Mouse (Mus musculus): ENCODE data around the gene Reep6. TPM values are rescaled to one million over a fixed set of nuclear protein-coding genes. Genes with fewer than 3 reads are reported as not detected.

Reep6 gene
- polyA plus RNA-seq, 1 experiment from 2014 or later = 7.0 TPM

Small RNA genes within 50 kb of the gene (microRNA-seq; reads per million reads assigned to microRNA genes)
- gene Gm22721 (ENCODE audit: insufficient number of aligned reads) = not detected

Other genes with a start within 250 kb of the Reep6 start
- 12.5 and 13.6 TPM in 2 replicates for gene Sbno2, start 224.4 kb upstream of the Reep6 start, polyA plus RNA-seq (2014; fragmentation: Nextera tagmentation; extraction: Ambion mirVana)
- gene Stk11, start 214.2 kb upstream of the Reep6 start, polyA plus RNA-seq (2014; fragmentation: Nextera tagmentation; extraction: Ambion mirVana) = 26.5 and 31.6 TPM in 2 replicates
- 401 and 414 TPM in 2 replicates for gene Atp5d, start 191.3 kb upstream of the Reep6 start, polyA plus RNA-seq (2014; fragmentation: Nextera tagmentation; extraction: Ambion mirVana)
- 10.4 and 15.0 TPM in 2 replicates for gene Cbarp, start 189.1 kb upstream of the Reep6 start, polyA plus RNA-seq (2014; fragmentation: Nextera tagmentation; extraction: Ambion mirVana)
- 58.3 and 66.4 TPM in 2 replicates for gene Midn, start 181.7 kb upstream of the Reep6 start, polyA plus RNA-seq (2014; fragmentation: Nextera tagmentation; extraction: Ambion mirVana)
- gene Cirbp, start 164.0 kb upstream of the Reep6 start, polyA plus RNA-seq (2014; fragmentation: Nextera tagmentation; extraction: Ambion mirVana) = 82.0 and 83.4 TPM in 2 replicates
- 6.4 and 8.3 TPM in 2 replicates for gene 1600002K03Rik, start 157.0 kb upstream of the Reep6 start, polyA plus RNA-seq (2014; fragmentation: Nextera tagmentation; extraction: Ambion mirVana)
- gene Efna2, start 150.5 kb upstream of the Reep6 start, polyA plus RNA-seq (2014; fragmentation: Nextera tagmentation; extraction: Ambion mirVana) = 48.8 and 50.7 TPM in 2 replicates
- gene Mum1, start 103.5 kb upstream of the Reep6 start, polyA plus RNA-seq (2014; fragmentation: Nextera tagmentation; extraction: Ambion mirVana) = 75.6 and 79.4 TPM in 2 replicates
- 219 and 265 TPM in 2 replicates for gene Ndufs7, start 80.8 kb upstream of the Reep6 start, polyA plus RNA-seq (2014; fragmentation: Nextera tagmentation; extraction: Ambion mirVana)
- 20.4 and 24.1 TPM in 2 replicates for gene Gamt, start 68.9 kb upstream of the Reep6 start, polyA plus RNA-seq (2014; fragmentation: Nextera tagmentation; extraction: Ambion mirVana)
- gene Dazap1, start 68.5 kb upstream of the Reep6 start, polyA plus RNA-seq (2014; fragmentation: Nextera tagmentation; extraction: Ambion mirVana) = 53.2 and 55.4 TPM in 2 replicates
- 858 and 895 TPM in 2 replicates for gene Rps15, start 37.5 kb upstream of the Reep6 start, polyA plus RNA-seq (2014; fragmentation: Nextera tagmentation; extraction: Ambion mirVana)
- gene Apc2, start 34.0 kb upstream of the Reep6 start, polyA plus RNA-seq (2014; fragmentation: Nextera tagmentation; extraction: Ambion mirVana) = 75.5 and 77.7 TPM in 2 replicates
- gene 2310011J03Rik, start 9.4 kb upstream of the Reep6 start, polyA plus RNA-seq (2014; fragmentation: Nextera tagmentation; extraction: Ambion mirVana) = 39.7 and 45.2 TPM in 2 replicates
- gene Pcsk4, start 455 bp upstream of the Reep6 start, polyA plus RNA-seq (2014; fragmentation: Nextera tagmentation; extraction: Ambion mirVana) = 3.8 and 4.5 TPM in 2 replicates
- 0.51 and 0.76 TPM in 2 replicates for gene Adamtsl5, start 18.5 kb downstream of the Reep6 start, polyA plus RNA-seq (2014; fragmentation: Nextera tagmentation; extraction: Ambion mirVana)
- gene Plk5, start 26.5 kb downstream of the Reep6 start, polyA plus RNA-seq (2014; fragmentation: Nextera tagmentation; extraction: Ambion mirVana) = 0.36 and 0.87 TPM in 2 replicates
- 13.3 and 15.9 TPM in 2 replicates for gene Mex3d, start 57.7 kb downstream of the Reep6 start, polyA plus RNA-seq (2014; fragmentation: Nextera tagmentation; extraction: Ambion mirVana)
- gene Mbd3, start 69.6 kb downstream of the Reep6 start, polyA plus RNA-seq (2014; fragmentation: Nextera tagmentation; extraction: Ambion mirVana) = 276 and 322 TPM in 2 replicates
- gene Uqcr11, start 76.9 kb downstream of the Reep6 start, polyA plus RNA-seq (2014; fragmentation: Nextera tagmentation; extraction: Ambion mirVana) = 430 and 504 TPM in 2 replicates
- gene Tcf3, start 103.7 kb downstream of the Reep6 start, polyA plus RNA-seq (2014; fragmentation: Nextera tagmentation; extraction: Ambion mirVana) = 237 and 256 TPM in 2 replicates
- 0.49 and 0.53 TPM in 2 replicates for gene Onecut3, start 164.9 kb downstream of the Reep6 start, polyA plus RNA-seq (2014; fragmentation: Nextera tagmentation; extraction: Ambion mirVana)
- gene Atp8b3, start 209.2 kb downstream of the Reep6 start, polyA plus RNA-seq (2014; fragmentation: Nextera tagmentation; extraction: Ambion mirVana) = 0.35 and 0.59 TPM in 2 replicates
- gene Rexo1, start 231.6 kb downstream of the Reep6 start, polyA plus RNA-seq (2014; fragmentation: Nextera tagmentation; extraction: Ambion mirVana) = 34.9 and 37.1 TPM in 2 replicates
- 5.9 and 7.7 TPM in 2 replicates for gene Klf16, start 247.4 kb downstream of the Reep6 start, polyA plus RNA-seq (2014; fragmentation: Nextera tagmentation; extraction: Ambion mirVana)

Data from forebrain, embryonic 11.5 days (tissue).